Mouse (Mus musculus) lung, postnatal 0 days (tissue): ENCODE measurements around the gene Tbc1d22b. TPM values are rescaled to one million over a fixed set of nuclear protein-coding genes. Genes with fewer than 3 reads are reported as not detected.

ENCODE experiments used
- ATAC-seq: fragments of 200-750 bp; cut with Nextera tagmentation; 2 replicates; pipeline ENCODE4 v1.8.0; 2017; ENCODE audit warnings: moderate library complexity
- DNase-seq: peaks from one replicate; pipeline ENCODE4 v3.0.0-alpha.2; 2016; ENCODE audit warnings: low spot score
- H3K27ac ChIP-seq: fragments of 300-500 bp; sonication (generic); 2 replicates; pipeline ENCODE4 v1.5.1; 2014; ENCODE audit warnings: antibody characterized with exemption, mild to moderate bottlenecking, low read length, mixed read lengths
- H3K27me3 ChIP-seq: fragments of 300-500 bp; sonication (generic); replicated peaks from 2 replicates; pipeline ENCODE4 v1.6.1; 2014; ENCODE audit warnings: low read length, mixed read lengths; ENCODE audit not compliant: insufficient read depth
- H3K36me3 ChIP-seq: fragments of 300-500 bp; sonication (generic); 2 replicates; pipeline ENCODE4 v1.6.1; 2014; ENCODE audit warnings: low read length, mixed read lengths; ENCODE audit not compliant: insufficient read depth
- H3K4me1 ChIP-seq: fragments of 300-500 bp; sonication (generic); 2 replicates; pipeline ENCODE4 v1.6.1; 2014; ENCODE audit warnings: antibody characterized with exemption, low read depth, low read length, mixed read lengths; ENCODE audit not compliant: insufficient read depth
- H3K4me2 ChIP-seq: fragments of 300-500 bp; sonication (generic); replicated peaks from 2 replicates; pipeline ENCODE4 v1.6.1; 2014; ENCODE audit warnings: low read depth, mild to moderate bottlenecking, low read length, moderate library complexity, mixed read lengths
- H3K4me3 ChIP-seq: fragments of 300-500 bp; sonication (generic); 2 replicates; pipeline ENCODE4 v1.5.1; 2014; ENCODE audit warnings: low read depth, low read length
- H3K9ac ChIP-seq: fragments of 300-500 bp; sonication (generic); replicated peaks from 2 replicates; pipeline ENCODE4 v1.6.1; 2014; ENCODE audit warnings: low read depth, mild to moderate bottlenecking
- H3K9me3 ChIP-seq: fragments of 300-500 bp; sonication (generic); 2 replicates; pipeline ENCODE4 v1.6.1; 2016; ENCODE audit warnings: low read length, mixed read lengths
- CTCF ChIP-seq: IDR thresholded peaks from 2 replicates; pipeline ENCODE4 v1.5.1; 2016; ENCODE audit warnings: antibody characterized with exemption, mild to moderate bottlenecking
- EP300 ChIP-seq: IDR thresholded peaks from 2 replicates; pipeline ENCODE4 v1.6.1; 2016; ENCODE audit warnings: antibody characterized with exemption, mild to moderate bottlenecking, control low read depth
- WGBS: fragments of 180-500 bp; shearing (Covaris S2); extraction: QIAGEN DNeasy Blood & Tissue Kit; methylation state at CpG from one replicate; pipeline ENCODE4 v1.1.7; 2014; 5-methylcytosine and 5-hydroxymethylcytosine counted together
- polyA plus RNA-seq: library from polyadenylated mRNA; unstranded; fragments of >200 nt; fragmentation: Nextera tagmentation; extraction: Ambion mirVana; gene quantifications from 2 replicates; pipeline ENCODE4 v1.2.1, GENCODE M21; 2015

The Tbc1d22b gene
- polyA plus RNA-seq, 1 experiment from 2014 or later: 5.9 TPM

- Histone ChIP-seq H3K27ac (no peak overlapping the region), H3K9ac (no peak overlapping the region), H3K4me3 (no peak overlapping the region), H3K4me2 (no peak overlapping the region), H3K36me3 (no peaks in the 10 kb centered on the region), H3K4me1 (no peaks in the 10 kb centered on the region), H3K27me3 (no peaks in the 10 kb centered on the region), H3K9me3 (no peaks in the 10 kb centered on the region)
- TF ChIP-seq CTCF (no peak), EP300 (no peak)
- DNase-seq (no peak), ATAC-seq (no peak)
- WGBS: 74% methylated on average over 8 of the region's 8 CpGs
Observed at GRCm38 (mm10) chr17:29540426-29540825, 9.2 kb upstream of the Tbc1d22b start.

- H3K36me3 ChIP-seq: no peaks in the 10 kb centered on the region
- DNase-seq (peak; percentile 89), ATAC-seq (peak; percentile 93)
- no peak overlapping the region for H3K27ac ChIP-seq
- no peak overlapping the region for H3K4me2 ChIP-seq
- H3K27me3 ChIP-seq: no peaks in the 10 kb centered on the region
- TF ChIP-seq EP300 (no peak), CTCF (no peak)
- 34% methylated on average over 14 of the region's 14 CpGs for WGBS
- no peaks in the 10 kb centered on the region for H3K4me1 ChIP-seq
- H3K9ac ChIP-seq: no peak overlapping the region
- H3K9me3 ChIP-seq: no peaks in the 10 kb centered on the region
- no peak overlapping the region for H3K4me3 ChIP-seq
Observed at GRCm38 (mm10) chr17:29541419-29541818, 8.2 kb upstream of the Tbc1d22b start.

- ATAC-seq (no peak), DNase-seq (no peak)
- Histone ChIP-seq H3K36me3 (no peaks in the 10 kb centered on the region), H3K9me3 (no peaks in the 10 kb centered on the region), H3K27me3 (no peaks in the 10 kb centered on the region), H3K4me3 (no peak overlapping the region), H3K4me1 (no peaks in the 10 kb centered on the region), H3K27ac (no peak overlapping the region), H3K9ac (no peak overlapping the region), H3K4me2 (no peak overlapping the region)
- TF ChIP-seq CTCF (no peak), EP300 (no peak)
- 81% methylated on average over 19 of the region's 19 CpGs for WGBS
Observed at GRCm38 (mm10) chr17:29542831-29543690, 6.5 kb upstream of the Tbc1d22b start.

GRCm38 (mm10) chr17:29544064-29544463 is 5.5 kb upstream of the Tbc1d22b start:
- Histone ChIP-seq H3K36me3 (no peaks in the 10 kb centered on the region), H3K4me1 (no peaks in the 10 kb centered on the region), H3K27me3 (no peaks in the 10 kb centered on the region), H3K9me3 (no peaks in the 10 kb centered on the region), H3K4me2 (no peak overlapping the region), H3K27ac (no peak overlapping the region), H3K9ac (no peak overlapping the region), H3K4me3 (no peak overlapping the region)
- no peak; the same call in 1 of the 2 replicates for TF ChIP-seq CTCF
- TF ChIP-seq EP300: no peak
- WGBS: 68% methylated on average over 2 of the region's 2 CpGs
- ATAC-seq: no peak
- no peak for DNase-seq

GRCm38 (mm10) chr17:29545241-29545640 is 4.3 kb upstream of the Tbc1d22b start:
- H3K36me3 ChIP-seq: no peaks in the 10 kb centered on the region
- DNase-seq (no peak), ATAC-seq (no peak)
- no peak overlapping the region for H3K4me3 ChIP-seq
- no peaks in the 10 kb centered on the region for H3K27me3 ChIP-seq
- TF ChIP-seq CTCF (no peak), EP300 (no peak)
- no peak overlapping the region for H3K4me2 ChIP-seq
- H3K27ac ChIP-seq: no peak overlapping the region
- peaks cover 3% of the 10 kb centered on the region; the same call in 1 of the 2 replicates for H3K4me1 ChIP-seq
- no peak overlapping the region for H3K9ac ChIP-seq
- H3K9me3 ChIP-seq: no peaks in the 10 kb centered on the region
- 92% methylated on average over 5 of the region's 5 CpGs for WGBS

GRCm38 (mm10) chr17:29548494-29548893 is 1.1 kb upstream of the Tbc1d22b start:
- no peaks in the 10 kb centered on the region for H3K9me3 ChIP-seq
- no peak overlapping the region for H3K27ac ChIP-seq
- H3K4me3 ChIP-seq: no peak overlapping the region
- peaks cover 8% of the 10 kb centered on the region; the same call in 1 of the 2 replicates for H3K4me1 ChIP-seq
- no peaks in the 10 kb centered on the region for H3K36me3 ChIP-seq
- no peak for ATAC-seq
- no peak for DNase-seq
- no peaks in the 10 kb centered on the region for H3K27me3 ChIP-seq
- H3K9ac ChIP-seq: no peak overlapping the region
- WGBS: 60% methylated on average over 3 of the region's 3 CpGs
- H3K4me2 ChIP-seq: no peak overlapping the region
- no peak for TF ChIP-seq CTCF
- TF ChIP-seq EP300: no peak
